Mouse (Mus musculus): ENCODE results near the gene Itpk1. TPM values are rescaled to one million over a fixed set of nuclear protein-coding genes. Genes with fewer than 3 reads are reported as not detected.

The Itpk1 gene
- total RNA-seq (2021): 1 to 10 TPM; 7.5 to 7.9 TPM

DNA sequence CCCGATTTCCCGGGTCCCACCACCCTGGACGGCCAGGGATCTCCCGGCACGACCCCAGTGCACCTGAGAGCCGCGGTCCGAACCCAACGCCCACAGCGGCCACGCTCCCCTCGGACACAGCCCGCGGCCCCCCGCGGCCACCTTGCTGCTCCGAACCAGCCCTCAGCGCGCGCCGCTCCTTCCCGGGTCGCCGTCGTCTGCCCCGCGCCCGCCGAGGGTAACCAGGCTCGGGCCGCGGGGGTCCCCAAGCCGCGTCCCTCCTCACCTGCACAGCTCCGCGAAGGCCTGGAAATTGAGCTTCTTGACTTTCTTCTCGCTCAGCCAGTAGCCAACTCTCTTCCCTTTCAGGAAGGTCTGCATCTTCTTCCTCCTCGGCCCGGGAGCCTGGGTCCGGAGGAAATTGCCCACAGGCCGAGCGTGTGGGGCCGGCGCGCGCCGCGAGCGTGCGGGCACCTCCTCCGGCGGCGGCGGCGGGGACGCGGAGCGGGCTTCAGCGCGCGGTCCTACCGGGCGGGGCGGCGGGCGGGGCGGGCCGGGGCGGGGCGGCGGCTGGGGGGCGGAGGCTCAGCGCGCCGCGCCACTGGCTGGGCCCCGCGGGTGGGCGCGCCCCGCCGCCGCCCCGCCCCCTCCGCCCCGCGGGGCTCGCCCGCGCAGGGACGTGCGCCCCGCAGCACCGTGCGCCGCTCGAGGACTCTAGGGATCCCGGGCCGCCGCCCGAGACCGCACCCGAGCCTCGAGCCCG, at the start of gene Itpk1:
Gene Itpk1, minus strand, starts transcription at position 474 of the 742 bp plus-strand sequence.
- DNase-seq: peak; percentile 58

DNA sequence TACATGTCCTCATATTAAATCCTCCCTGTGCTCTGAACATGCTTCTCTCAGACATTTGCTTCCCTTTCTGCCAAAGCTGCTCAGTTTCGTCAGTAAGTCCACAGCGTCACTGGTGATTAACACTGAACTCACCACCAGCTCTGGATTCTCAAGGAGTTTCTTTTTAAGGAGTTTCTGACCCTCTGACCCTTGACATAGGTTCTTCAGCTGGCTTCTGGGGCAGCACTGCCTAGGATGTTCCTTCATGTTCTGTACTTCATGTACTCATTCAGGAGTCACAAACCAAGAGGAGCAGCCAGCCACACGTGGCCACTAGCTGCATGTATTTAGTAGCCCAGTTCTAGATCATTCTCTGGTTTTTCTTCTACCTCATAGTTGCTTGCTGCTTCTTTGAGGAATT, 43.5 kb upstream of the Itpk1 start:
- DNase-seq: no peak

DNA sequence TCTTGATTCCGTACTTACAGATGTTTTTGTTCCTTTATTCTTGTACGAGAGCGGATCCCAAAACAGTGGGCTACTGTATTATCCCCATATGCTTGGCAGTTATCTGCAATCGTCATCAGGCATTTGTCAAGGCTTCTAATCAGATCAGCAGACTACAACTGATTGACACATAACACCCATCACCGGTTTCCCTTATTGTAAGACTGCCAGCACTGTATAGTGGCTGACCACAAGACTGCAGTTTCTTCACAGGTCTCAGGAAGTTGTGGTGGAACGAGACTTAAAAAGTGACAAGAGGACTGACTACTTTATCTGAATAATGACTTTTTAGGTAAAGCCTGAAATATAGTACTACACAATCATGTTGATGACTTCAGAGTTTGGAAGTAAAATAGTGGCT, 40.1 kb upstream of the Itpk1 start:
- no peak for DNase-seq

DNA sequence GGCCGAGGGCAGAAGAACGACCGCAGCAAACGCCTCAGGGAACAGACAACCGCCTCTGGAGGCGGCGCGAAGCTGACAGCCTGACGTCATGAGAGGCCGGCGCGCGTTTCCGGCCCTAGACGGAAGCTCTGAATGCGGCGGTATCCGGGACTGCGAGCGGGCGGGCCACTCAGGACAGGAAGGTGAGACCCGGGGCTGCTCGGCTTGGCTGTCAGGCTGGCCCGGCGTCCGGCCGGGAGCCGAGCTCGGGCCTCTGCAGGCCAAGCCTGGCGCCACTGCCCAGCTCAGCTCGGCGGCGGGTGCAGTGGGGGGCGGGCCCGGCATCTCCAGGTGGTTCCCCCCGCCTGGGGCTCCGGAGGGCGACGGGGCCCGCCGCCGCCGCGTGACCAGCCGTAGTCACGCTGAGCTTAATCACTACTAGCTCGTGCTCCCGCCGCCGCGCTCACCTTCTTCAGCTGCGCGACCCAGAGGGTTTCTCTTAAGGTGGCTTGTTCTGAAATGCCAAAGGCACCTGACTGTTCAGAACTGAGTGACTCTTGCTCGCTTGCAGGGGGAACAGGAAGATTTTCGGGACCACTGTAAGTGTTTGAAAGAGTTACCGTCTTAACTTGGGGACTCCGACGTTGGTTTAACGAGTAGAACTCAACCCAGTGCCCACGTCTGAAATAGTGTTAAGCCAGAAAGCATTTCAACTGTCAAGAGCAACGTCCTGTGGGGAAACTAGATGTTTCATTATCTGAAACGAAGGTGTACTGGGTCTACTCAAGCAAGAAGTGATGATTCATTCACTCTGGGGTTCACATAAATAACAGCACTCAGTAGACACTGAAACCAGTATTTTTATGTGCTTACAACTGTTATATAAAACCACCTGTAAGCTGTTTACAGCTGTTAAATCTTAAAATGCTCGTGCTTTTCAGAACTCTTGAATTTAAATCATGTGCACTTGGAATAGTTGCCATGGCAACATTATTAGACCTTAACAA, 39.2 kb upstream of the Itpk1 start, which contains the start of the genes Moap1 and Tmem251:
Gene Moap1, minus strand, starts transcription at position 73 of the 986 bp plus-strand sequence.
Gene Tmem251, plus strand, starts transcription at position 174 of the 986 bp plus-strand sequence.
- peak; percentile 91 for DNase-seq

DNA sequence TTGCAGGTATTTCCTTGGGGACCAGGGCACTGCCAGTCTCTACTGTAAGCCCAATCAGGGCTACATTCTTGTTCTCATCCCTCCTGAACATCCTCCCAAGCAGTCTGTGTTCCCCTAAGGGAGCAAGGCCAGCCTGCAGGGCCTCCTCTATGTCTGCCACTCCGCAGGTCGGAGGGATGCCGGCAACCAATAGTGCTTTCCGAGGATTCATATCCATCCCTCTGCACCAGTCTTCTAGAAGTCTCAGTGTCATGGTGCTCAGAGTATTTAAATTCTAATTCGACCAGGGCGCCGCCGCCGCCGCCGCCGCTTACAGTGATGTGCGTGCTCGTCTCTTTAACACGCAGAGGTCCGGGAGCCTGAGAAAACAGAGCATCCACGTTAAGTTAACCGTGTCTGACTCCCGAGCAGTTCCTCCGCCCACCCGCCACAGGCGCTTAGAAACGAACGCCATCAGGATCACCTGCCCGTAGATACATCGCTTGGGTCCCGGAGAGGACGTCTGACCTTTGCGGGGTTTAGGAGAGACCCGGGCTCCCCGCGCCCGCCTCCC, 38.4 kb upstream of the Itpk1 start:
- DNase-seq: no peak

DNA sequence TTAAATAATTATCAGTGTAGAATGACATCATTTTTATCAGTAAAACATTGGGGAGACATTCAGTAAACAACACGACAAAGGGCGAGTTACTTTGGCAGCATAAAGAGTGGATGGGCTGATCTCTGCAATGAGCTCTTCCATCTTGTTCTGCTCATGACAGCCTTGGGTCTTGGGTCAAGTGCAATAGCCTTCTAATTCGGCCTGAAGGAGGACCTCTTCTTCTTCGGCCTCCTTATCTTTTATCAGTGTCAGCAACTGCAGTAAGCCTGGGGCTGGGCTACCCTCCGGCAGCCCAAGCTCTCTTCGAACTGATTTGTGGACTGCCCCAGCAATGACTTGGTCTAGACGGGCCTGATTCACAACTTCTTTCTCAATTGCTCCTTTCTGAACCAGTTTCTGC, 37.3 kb upstream of the Itpk1 start:
- DNase-seq: no peak

DNA sequence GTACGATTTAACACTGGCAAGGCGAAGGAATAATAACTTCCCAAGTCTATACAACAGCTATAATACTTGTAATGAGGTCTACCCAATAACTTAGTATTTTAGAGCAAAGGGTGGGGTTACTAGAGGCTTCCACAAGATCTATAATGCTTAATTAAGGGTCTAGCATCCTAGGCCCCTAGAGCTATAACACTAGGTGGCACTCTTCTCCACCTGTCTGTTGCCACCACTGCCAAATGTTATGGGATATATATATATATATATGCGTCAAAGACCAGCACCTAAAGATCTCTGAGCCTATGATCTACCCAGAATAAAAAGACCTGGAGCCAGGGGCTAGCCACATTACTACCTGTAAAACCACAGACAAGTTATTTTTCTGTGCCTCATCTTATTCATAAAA, 35.6 kb upstream of the Itpk1 start:
- DNase-seq: no peak

DNA sequence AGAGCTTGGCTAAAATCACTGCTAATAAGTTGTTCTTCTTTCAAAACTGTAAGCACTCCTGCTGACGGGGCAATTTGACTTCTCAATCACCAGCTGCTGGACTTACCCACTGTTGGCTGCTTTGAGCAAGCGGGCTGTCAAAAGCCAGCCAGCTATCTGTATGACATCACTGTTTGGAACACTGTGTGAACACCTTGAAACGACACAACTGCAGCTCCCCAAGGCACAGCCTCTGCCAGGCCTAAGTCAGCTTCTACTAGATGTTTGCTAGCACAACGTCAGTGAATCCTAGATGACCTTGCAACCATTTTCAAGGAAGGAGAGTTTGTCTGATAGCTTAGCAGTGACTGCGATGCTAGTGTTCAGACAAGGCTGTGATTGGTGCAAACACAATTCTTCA, 34.4 kb upstream of the Itpk1 start:
- no peak for DNase-seq

DNA sequence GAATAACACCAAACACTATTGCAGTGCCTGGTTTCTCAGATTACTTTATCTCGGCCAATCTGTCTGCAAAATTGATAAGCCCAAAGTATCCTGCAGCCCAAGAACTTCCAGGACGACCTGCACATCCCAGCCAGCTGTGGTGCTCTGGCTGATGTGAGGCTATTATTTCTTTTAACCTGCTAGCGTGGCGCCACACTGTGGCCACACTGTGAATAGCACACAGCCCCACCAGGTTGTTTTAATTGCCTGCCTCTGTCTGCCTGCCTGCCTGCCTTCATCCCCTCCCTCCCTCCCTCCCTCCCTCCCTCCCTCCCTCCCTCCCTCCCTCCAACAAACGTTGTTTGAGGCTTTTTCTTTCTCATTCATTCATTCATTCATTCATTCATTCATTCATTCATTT, 28.7 kb upstream of the Itpk1 start:
- DNase-seq: peak; percentile 77

DNA sequence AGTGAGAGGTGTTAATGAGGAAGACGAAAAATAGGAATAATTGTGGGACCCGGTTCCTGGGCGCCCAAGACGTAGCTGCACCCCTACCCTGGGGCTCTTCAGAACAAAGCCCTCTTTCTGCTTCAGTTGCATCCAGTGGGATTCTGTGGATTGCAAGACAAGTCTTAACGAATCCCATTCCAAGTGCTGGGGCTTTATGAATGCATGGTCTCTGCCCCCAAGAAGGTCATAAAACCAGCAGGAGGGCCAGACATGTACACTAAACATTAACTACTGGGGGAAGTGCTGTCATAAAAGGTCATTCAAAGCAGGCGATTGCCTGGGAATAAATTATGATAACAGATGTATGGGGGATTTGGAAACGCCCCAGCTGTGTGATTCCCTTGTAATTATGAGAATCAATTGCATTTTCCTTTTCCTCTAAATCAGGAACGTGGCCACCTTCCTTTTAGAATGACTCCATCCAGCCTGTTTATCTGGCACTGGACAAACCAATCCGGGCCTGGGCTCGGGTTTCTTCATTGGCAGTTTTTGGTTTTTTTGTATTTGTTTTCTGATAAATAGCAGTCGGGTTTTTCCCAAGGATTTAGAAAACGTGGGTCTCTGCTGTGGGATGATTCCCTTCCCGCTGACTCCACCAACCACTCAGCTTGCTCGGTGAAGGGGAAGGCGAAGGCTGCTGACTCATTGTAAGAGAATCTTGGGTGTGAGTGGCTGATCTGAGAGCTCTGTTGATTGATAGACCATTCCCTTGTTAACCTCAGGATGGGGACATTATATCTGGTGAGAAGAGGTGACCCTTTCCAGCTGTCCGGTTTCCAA, 26.3 kb upstream of the Itpk1 start:
- no peak for DNase-seq

DNA sequence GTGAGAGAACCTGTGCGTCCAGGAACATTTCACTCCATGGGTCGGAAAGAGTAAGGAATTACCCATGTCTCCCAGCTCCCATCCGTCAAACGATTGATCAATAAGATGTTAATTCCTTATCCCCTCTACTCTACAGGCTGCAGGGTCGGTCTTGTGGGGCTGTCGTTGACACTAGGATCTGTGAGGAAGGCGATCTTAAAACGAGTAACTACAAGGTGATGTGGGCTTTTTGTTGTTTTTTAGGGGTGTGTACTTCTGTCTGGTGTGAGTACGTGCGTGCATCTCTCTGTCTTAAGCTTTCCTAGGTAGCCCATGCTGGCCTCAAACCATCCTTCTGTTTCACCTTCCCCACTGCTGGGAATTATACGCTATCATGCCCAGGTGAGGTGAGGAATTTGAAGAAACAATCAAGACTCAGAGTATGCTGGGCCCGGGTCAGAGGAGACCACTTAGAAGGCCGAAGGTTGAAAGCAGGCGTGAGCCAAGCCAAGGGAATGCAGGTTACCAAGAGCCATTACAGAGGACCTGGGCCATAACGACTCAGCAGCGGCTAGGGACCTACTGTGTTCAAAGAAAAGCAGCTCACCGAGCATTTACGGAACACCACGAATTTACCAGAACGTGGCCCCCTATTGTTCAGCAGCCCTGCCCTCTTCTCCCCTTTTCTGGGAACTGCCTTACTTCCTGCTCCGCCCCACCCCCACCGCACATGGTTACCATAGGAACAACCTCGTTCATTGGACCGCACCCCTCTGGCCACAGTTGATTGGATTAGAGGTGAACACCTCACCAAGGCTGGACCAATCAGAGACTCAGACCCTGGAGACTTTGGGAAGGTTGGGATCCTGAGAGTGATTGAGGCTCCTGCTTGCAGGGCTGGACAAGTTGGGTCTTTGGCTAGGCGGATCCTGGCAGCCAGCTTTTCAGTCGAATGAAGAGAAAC, 25.4 kb upstream of the Itpk1 start:
- peak; percentile 59 for DNase-seq

DNA sequence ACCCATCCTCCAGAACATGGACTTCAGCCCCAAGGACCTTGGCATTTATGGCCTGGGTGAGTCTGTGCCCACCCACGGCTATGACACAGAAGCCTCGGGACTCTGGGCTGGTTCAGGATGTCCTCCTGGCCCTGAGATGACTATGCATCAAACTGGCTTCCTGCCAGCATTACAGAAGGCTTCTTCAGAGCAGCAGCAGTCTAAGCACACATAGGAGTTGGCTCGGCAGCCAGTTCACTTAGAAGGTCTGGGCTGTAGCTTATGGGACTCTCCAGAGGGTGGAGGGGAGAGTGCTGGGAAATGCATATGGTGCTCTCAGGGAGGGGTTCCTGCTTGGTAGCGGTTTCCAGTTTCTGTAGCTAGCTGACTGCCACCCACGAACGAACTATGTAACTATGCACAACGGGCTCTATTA, 21.0 kb upstream of the Itpk1 start:
- DNase-seq: no peak

DNA sequence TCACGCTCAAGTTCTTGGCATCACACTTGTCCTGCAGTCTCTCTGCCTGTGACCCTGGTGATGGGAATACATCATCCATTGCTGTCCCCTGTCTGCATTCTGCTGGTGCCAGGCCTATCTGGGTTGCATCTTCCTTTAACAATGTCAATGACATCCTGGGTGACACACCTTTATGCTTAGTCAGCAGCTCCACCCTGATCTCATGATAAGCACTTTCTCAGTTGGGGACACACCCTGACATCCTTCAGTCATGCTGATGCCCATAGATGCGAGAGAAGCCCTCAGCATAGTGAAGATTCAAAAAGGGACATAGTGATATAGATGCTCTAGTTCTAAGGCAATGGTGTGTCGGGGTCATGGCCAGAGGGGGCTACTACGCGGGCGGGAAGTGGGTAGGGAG, 20.4 kb upstream of the Itpk1 start:
- no peak for DNase-seq

DNA sequence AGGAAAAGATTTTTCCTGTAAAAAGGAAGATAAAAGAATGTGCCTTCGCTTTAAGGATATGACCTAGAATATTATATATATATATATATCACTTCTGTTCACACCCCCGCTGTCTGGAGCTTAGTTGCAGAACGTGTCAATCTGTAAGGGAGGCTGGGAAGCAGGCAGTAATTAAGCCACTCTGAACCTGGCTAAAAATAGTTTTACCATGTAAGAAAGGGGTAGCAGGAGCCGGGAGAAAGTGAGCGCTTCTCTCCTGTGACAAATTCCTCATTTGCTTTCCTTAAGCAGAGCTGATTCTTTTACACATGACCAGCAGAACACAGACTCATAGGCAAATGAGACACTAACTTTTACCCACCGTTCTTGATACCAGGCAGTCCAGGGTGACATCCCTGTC, 19.1 kb upstream of the Itpk1 start:
- no peak for DNase-seq

DNA sequence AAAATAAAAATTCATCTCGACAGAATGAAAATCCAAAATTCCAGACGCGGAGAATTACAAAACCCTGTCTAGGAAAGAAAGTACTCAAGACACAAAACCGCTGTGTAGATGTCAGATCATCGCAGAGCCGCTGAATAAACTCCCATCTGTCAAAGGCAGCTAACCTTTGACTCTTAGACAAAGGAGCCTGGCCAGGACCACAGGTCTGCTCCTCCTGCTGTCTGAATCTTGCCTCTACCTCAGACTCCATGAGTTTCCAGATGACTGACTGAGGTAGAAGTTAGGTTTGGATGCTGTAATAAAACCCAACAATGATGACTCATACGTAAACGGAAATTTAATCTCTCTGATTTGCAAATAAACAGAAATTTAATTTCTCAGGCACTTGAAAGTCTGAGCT, 18.2 kb upstream of the Itpk1 start:
- DNase-seq: no peak

DNA sequence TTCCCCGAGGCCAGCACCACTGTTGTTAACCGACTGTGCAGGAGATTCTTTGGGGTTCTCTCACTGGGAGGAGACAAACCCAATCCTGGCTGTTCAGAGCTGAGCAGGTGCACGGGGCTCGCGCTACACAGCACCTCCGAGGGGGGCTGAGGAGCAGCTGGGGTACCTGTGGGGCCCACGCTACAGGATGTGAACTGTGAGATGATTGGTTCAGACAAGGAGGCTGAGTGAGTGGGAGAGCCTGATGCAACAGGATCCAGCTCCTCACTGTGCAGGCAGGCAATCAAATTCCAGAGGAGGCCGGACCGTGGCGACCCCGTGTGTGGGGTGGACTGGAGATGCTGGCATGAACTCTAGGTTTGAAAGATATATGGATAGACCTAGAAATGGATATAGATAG, 17.7 kb upstream of the Itpk1 start:
- no peak for DNase-seq

DNA sequence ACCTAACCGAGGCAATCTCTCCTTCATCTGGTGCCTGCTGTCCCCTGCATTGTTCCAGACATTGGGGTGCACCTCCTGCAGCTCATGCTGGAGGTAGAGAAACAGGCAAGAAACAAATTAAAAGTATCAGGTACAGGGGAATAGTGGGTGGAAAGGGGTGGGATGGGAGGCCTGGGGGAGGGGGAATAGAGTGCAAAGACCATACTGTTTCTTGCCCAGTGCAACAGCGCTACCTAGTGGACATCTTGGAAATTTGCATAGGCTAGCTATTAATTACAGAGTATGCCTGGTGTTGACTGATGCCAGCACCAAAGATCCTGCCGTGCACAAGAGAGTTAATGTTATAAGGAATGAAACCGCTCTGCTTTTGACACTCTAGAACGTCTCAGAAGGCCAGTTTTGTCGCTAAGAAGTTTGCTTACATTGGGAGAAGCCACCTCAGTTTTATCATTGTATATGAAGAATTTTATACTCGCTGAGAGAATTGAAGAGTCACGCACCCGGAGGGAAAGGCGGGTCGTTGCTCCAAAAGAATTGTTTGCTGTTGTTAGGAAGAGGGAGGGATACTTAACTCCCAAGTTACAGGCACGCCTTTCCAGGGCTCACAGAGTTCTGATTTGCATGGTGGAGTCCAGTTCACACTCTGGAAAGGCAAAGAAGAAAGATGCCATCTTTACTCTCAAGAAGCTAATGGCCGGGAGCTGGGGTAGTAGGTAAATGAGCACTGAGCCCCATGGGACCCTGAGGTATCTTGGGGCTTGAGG, 15.0 kb upstream of the Itpk1 start:
- DNase-seq: peak; percentile 51

DNA sequence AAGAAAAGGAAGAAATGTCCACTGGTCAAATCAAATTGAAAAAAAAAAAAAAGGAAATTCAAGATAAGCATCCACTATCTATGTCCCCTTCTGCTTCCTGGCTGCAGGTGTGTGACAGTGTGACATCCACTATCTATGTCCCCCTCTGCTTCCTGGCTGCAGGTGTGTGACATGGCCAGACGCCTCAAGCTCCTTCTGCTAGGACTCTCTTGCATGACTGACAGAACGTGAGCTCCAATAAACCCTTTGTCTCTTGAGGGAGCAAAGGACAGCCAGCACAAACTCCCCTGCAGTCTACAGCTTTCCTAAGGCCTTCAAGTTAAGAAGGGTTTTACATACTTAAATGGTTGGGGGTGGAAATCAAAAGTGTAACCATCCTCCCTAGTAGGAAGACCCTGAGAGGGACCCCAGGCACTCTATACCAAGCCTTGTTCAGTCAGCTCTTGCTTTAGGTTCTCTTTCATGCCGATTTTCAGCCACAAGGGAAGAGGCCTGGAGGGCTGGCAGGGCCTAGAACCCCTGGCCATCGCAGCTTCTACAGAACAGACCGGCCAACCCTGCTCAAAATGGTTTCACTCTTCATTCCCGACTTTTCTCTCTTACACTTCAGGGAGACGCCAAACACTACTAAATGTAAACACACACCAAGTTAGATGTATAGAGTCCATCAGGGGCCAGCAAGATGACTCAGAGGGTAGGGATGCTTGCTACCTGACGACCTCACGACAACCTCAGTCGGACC, 10.1 kb upstream of the Itpk1 start:
- no peak for DNase-seq

DNA sequence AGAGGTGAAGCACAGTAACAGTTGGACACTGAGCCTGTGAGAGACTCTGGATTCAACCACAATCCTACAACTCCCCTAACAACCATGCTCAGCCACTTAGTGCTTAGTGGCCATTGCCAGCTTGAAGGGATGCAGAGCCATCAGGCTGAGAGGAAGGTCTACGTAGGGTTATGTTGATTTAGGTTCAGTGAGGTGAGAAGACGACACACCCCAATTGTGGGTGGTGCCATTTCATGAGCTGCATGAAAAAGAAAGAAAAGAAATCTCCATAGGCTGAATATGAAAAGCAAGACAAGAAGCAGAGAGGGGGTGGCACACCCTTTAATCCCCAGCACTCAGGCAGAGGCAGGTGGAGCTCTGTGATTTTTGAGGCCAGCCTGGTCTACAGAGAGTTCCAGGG, 9.4 kb upstream of the Itpk1 start:
- DNase-seq: no peak

All from heart, postnatal 4 days (tissue).